Mouse (Mus musculus) spleen, adult 2 months (tissue): ENCODE results near the gene Cacng2.

ENCODE experiments used
- CTCF ChIP-seq: fragments of 200-500 bp; IDR thresholded peaks from 2 replicates; pipeline ENCODE4 v1.5.1; 2011; ENCODE audit warnings: mild to moderate bottlenecking, inconsistent platforms; ENCODE audit not compliant: insufficient read depth, insufficient read length, insufficient replicate concordance; ENCODE audit errors: extremely low read depth
- POLR2A ChIP-seq: fragments of 200-500 bp; IDR thresholded peaks from 2 replicates; pipeline ENCODE4 v1.6.1; 2011; ENCODE audit warnings: low read depth, low read length, inconsistent platforms

- TF ChIP-seq CTCF = no peak
- no peak for TF ChIP-seq POLR2A
These were observed 49.7 kb upstream of the Cacng2 start for GRCm38 (mm10) chr15:78169566-78169965.
